Mouse (Mus musculus) megakaryocyte progenitor cell, adult 5-6 weeks (primary cell): ENCODE measurements at regions not wholly inside any gene's neighbourhood (a gene's known extent, or its start where the extent isn't known, plus 50 kb on each side); places are given as distances from the start of the nearest gene placed in this dataset.

Source experiments
- ATAC-seq: replicated peaks from 2 replicates; pipeline ENCODE4 v1.8.0; 2016; ENCODE audit warnings: mild to moderate bottlenecking, moderate TSS enrichment, inconsistent platforms; ENCODE audit not compliant: poor library complexity

DNA sequence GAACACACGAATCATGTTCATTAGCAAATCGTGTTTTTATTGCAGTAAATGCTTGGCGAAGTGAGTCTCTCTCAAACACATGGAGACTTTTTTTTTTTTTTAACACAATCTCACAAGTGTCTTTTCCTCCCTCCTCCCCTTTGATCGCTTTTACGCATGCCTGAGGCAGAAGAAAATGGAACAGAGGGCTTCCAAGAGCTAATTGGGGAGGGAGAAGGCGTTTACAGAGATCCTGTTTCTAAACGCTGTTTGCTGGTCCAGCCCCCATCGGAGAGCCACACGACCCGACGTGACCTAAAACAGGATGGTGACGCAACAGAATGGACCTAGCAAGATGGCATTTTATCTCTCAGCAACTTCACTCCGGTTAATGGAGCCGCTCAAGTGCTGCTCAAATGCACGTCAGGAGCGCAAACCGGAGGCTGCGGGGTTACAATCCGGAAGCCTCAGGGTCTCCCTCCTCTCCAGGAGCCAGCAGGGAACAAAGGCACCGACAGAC lies 73.0 kb upstream of the Zfp217 start:
- ATAC-seq = peak; percentile 55

DNA sequence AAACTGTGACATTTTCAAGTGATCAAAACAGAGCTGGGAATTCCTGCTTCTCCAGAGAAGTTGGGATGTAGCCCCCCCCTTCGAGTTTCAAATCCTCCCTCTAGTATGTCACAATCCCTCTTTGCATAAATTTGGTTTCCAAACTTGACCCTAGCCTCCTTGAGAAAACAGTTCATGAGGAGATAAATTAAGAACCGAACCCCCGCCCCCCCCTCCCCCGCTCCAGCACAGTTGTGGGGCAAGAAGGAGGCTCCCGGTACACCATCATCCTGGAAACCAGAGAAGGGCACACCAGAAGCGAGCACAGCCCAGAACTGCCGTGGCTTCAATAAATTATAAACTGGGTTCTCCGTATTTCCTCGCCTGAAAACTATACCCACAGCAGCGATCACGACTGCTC lies 72.5 kb upstream of the Zfp217 start:
- ATAC-seq = no peak; the same call in 1 of the 2 replicates

DNA sequence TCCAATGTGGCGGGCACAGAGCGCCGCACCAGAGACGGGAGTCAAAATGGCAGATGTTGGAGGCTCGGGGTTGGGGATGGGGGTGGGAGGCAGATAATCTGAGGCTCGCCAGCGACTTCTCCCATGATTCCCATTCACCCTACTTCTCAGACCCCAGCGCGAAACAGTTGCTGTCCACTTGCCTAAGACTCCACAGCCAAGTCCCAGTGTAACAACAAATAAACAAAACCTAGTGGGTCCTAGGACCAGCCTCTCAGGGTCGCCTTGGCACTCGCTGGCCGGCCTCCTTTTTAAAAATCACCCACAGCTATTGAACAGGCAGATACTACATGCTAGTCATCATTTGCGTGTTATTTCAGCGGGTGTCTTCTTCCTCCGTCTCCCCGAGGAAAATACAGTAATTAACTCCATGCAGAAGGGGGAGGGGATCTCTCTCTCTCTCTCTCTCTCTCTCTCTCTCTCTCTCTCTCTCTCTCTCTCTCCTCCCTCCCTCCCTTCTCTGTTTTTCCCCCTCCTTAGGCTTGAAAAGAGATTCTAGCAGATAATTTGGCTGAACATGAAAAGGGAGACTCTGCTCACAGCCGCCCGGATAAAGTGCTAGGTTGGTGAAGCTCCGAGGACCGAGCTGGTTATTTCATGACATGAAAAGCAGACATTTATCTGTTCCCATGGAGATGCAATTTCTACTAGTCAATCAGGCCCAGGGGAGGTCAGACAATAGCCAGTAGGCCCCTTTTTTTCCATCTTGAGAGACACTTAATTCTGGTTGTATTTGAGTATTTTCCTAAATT lies 71.9 kb upstream of the Zfp217 start:
- no peak for ATAC-seq

DNA sequence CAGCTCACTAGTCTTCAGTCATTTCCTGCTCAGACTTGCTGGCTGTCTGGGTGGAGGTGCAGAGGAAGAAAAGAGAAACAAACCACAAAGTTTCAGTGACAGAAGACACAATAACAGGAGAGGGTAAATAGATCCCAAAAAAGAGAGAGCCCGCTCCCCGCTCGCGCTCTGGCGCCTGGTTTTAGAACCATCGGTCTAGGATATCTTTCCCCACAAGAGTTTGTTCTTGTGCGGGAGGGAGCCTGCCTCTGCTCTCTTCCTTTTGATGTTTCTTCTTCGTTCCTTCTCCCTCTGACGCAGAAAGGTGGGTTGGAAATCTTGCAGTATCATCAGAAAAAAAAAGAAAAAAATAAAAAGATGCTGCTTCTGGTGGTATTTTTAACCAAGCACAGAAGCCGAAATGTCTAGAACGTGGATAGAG lies 71.3 kb upstream of the Zfp217 start:
- ATAC-seq = no peak

- peak; percentile 45 for ATAC-seq
Observed at GRCm38 (mm10) chr2:170218230-170219044, 70.5 kb upstream of the Zfp217 start.

- ATAC-seq = no peak
Observed at GRCm38 (mm10) chr2:170216311-170216710, 68.4 kb upstream of the Zfp217 start.

DNA sequence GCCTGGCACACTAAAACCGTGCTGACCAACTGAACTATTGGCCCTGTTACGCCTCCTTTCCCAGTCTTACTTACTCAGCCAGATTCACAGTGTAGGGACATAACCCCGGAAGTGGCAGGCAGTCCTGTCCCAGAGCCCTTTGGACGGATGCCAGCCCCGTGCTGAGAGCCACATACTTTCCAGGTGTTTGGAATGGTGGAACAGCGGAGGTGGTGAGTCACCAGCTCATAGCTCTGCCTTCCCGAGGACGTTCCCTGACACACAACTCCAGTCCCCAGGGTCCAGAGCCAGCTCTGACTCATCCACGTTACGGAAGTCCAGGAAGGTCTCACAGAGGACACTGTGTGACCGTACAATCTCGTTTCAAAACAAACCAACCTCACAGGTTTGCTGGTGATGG lies 61.2 kb upstream of the Zfp217 start:
- ATAC-seq = no peak

DNA sequence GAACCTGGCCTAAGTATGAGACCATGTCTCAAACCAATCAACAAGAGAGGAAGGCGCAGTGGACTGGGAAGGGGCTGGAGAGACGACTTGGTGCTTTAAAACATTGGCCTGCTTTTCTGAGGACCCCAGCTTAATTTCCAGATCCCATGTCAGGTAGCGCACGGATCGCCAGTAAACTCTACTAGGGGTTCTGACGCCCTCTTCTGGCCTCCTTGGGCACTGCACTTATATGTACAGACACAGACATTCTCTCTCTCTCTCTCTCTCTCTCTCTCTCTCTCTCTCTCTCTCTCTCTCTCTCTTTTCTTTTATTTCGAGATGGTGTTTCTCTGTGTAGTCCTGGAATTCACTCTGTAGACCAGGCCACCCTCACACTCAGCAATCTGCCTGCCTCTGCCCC lies 60.0 kb upstream of the Zfp217 start:
- no peak for ATAC-seq

DNA sequence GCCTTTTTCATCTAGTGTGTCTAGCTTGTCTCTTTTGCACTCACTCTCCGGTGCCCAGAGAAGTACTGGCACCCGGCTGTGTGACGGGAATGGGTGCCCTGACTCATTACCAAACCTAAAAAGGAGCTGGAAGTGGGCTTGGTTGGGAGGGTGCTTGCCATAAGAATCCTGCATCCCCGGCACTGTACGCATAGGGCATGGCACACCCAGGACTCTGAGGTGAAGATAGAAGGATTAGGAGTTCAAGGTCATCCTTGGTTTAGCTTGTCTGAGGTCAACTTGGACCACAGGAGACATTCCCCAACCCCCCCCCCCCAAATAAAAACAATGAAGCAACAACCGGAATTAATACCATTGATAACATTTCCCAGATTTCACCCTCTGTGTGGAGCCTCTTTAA lies 59.5 kb upstream of the Zfp217 start:
- ATAC-seq = no peak

- ATAC-seq = no peak
Observed at GRCm38 (mm10) chr2:170206870-170207269, 59.0 kb upstream of the Zfp217 start.

DNA sequence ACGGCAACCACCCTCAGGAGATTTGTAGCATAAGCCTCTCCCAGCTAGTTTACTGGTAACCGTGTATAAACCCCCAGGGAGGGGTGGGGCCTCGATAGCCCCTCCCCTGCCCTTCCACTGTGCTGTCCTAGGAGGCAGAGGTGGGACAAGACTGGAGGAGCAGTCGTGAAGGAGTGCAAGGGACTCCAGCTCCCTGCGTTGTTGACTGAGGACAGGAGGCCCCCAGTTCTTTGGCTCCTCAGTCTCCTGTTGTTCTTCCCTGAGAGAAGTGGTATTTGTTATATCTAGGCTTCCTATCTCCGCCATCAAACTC lies 58.5 kb upstream of the Zfp217 start:
- peak; percentile 45 for ATAC-seq

- ATAC-seq = peak; percentile 40
Observed at GRCm38 (mm10) chr2:170205591-170206441, 57.9 kb upstream of the Zfp217 start.

DNA sequence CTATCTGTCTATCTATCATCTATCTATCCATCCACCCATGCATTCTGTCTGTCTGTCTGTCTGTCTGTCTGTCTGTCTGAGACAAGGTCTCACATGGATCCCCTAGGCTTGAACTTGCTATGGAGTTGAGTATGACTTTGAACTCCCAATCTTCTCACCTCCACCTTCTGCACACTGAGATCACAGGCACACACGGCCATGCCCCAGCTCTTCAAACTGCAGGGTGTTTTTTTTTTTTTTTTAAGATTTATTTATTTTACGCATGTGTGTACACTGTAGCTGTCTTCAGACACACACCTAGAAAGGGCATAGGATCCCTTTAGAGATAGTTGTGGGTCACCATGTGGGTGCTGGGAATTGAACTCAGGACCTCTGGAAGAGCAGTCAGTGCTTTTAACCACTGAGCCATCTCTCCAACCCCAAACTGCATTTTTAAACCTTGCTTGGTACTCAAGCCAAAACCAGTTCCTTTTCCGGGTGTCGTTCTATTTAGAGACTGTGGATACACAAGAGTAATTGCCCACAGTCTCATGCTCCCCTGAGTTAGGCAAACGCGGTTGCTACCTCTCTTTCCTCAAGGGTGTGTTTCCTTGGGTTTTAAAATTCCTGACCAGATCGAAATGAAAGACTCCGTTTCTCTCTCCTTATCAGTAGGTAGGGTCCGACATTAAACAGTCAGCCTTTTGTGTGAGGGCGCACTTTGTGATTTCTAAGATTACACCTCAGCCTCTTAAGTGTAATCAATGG lies 57.0 kb upstream of the Zfp217 start:
- peak; percentile 24 for ATAC-seq

GRCm38 (mm10) chr2:170203496-170203895 lies 55.6 kb upstream of the Zfp217 start:
- no peak for ATAC-seq

DNA sequence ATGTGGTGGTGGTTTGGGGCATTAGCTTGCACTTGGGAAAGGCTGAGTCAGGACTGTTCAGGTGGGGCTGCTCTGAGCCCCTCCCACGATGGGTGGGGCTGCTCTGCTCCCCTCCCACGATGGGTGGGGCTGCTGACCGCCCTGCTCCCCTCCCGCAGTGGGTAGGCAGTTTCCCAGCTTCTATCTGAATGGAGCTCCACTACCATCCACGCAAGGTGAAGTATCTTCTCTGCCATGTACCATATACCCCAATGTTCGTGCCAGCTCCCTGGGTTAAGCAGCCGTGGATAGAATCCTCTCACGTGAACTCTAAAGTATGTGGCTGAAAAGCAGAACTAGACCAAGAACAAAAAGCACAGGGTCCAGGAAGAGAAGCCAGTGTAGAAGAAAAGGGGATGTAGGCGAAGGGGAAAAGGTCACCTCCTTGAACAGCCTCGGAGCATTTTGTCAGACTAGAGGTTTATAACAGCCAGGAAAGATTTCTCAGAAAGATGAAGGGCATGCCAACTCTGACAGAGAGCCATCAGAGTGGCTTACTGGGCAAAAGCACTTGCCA lies 54.0 kb upstream of the Zfp217 start:
- ATAC-seq = peak; percentile 70
